Mouse (Mus musculus): ENCODE data around the gene Veph1. TPM values are rescaled to one million over a fixed set of nuclear protein-coding genes. Genes with fewer than 3 reads are reported as not detected.

Veph1 gene
- polyA plus RNA-seq, 1 experiment from 2014 or later = 11.7 TPM

GRCm38 (mm10) chr3:66219655-66220191, 76.9 kb downstream of the Veph1 start, which contains the start of gene Ptx3:
Gene Ptx3, plus strand, starts transcription at chr3:66219910.
- WGBS = 3% methylated on average over 20 of the region's 20 CpGs
- peak; percentile 47 for ATAC-seq (replicated peaks)
- peak within 1 kb of the TSS; percentile 87 for H3K4me2 ChIP-seq (replicated peaks)
- H3K36me3 ChIP-seq = no peaks in the 10 kb centered on the region
- H3K9ac ChIP-seq (replicated peaks) = peak within 1 kb of the TSS; percentile 62
- no peaks in the 10 kb centered on the region for H3K9me3 ChIP-seq
- H3K4me1 ChIP-seq = peaks cover 6% of the 10 kb centered on the region
- peak within 1 kb of the TSS; percentile 24 for H3K27ac ChIP-seq (replicated peaks)
- no peaks in the 10 kb centered on the region for H3K27me3 ChIP-seq
- peak within 1 kb of the TSS; percentile 53 for H3K4me3 ChIP-seq

DNA sequence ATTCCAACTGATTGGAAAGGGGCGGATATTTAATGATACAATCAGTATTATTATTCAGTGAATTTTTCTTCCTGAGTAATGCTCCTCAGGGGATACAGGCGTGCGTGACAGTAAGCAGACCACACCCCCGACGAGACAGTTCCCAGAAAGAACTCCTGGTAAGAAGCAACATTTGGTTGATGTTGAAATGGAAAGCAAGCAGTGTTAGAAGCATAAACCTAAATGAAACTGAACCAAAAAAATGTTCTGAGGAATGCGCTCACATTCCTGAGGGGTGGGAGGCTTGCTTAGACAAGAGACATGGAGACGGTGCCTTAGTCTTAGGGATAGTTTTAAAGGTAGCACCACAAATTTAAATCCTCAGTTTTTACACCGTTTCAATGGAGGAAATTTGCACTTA, 80.9 kb downstream of the Veph1 start:
- H3K9ac ChIP-seq (replicated peaks) = no peak overlapping the region
- 79% methylated on average over 8 of the region's 8 CpGs for WGBS
- no peak overlapping the region for H3K4me2 ChIP-seq (replicated peaks)
- no peaks in the 10 kb centered on the region for H3K9me3 ChIP-seq
- H3K4me1 ChIP-seq = no peaks in the 10 kb centered on the region
- H3K4me3 ChIP-seq = no peak overlapping the region
- H3K27ac ChIP-seq (replicated peaks) = no peak overlapping the region
- no peaks in the 10 kb centered on the region for H3K27me3 ChIP-seq
- no peak for ATAC-seq (replicated peaks)
- H3K36me3 ChIP-seq = no peaks in the 10 kb centered on the region

GRCm38 (mm10) chr3:66213524-66213923, 83.1 kb downstream of the Veph1 start:
- WGBS = 97% methylated on average over 1 of the region's 1 CpGs
- H3K9ac ChIP-seq (replicated peaks) = no peak overlapping the region
- no peaks in the 10 kb centered on the region for H3K4me1 ChIP-seq

DNA sequence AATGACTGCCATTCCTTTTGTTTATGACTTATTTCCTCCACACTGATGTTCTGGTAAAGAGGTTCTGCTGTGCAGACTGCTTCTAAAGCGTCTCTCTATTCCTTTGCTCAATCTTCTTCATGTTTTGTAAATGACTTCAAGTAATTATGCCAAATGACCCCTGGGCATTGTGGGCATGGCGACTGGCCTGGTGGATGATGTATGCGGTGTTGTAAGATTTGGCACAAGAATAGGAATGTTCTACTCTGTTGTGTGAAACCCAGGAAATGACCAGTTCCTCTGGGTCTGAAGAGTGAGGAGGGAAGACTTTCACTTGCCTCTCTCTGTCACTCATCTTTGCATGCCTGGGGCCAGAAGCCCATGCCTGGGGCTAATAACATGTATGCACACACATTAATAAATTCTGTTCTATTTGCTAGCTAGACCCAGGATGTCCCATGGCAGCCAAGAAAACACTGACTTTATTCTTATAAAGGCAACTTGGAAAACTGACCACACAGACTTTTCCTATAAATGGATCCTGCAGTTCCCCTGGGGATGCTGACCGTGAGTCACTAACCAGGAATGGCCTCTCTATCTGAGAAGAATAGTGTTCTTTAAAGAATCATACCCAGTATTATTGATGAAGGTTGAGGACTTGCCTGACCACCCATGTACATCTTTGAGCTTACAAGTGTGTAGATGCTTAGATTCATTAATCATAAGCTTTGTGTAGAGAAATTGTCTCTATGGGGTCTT, 87.6 kb downstream of the Veph1 start:
- ATAC-seq (replicated peaks) = no peak
- Histone ChIP-seq H3K9me3 (no peaks in the 10 kb centered on the region), H3K27me3 (no peaks in the 10 kb centered on the region), H3K4me3 (no peak overlapping the region), H3K36me3 (no peaks in the 10 kb centered on the region), H3K4me1 (no peaks in the 10 kb centered on the region), H3K9ac (replicated peaks) (no peak overlapping the region), H3K27ac (replicated peaks) (no peak overlapping the region), H3K4me2 (replicated peaks) (no peak overlapping the region)
- WGBS = 76% methylated on average over 4 of the region's 4 CpGs

More at GRCm38 (mm10) chr3:66213524-66213923, 83.1 kb downstream of the Veph1 start:
- no peak overlapping the region for H3K4me2 ChIP-seq (replicated peaks)
- H3K36me3 ChIP-seq = no peaks in the 10 kb centered on the region
- H3K4me3 ChIP-seq = no peak overlapping the region
- no peaks in the 10 kb centered on the region for H3K27me3 ChIP-seq
- H3K9me3 ChIP-seq = no peaks in the 10 kb centered on the region
- no peak for ATAC-seq (replicated peaks)
- H3K27ac ChIP-seq (replicated peaks) = no peak overlapping the region

- no peak overlapping the region for H3K9ac ChIP-seq (replicated peaks)
- H3K4me1 ChIP-seq = 0 out of 2 replicates have a peak, but pooled peaks cover 2% of the 10 kb centered on the region
- no peak overlapping the region for H3K4me3 ChIP-seq
- H3K9me3 ChIP-seq = no peaks in the 10 kb centered on the region
- H3K27me3 ChIP-seq = no peaks in the 10 kb centered on the region
- peak; percentile 95 for ATAC-seq (replicated peaks)
- peak overlapping the region; percentile 50; the same call in 1 of the 2 replicates for H3K27ac ChIP-seq (replicated peaks)
- no peak overlapping the region for H3K4me2 ChIP-seq (replicated peaks)
- WGBS = 18% methylated on average over 3 of the region's 3 CpGs
- no peaks in the 10 kb centered on the region for H3K36me3 ChIP-seq
These were observed 102.6 kb downstream of the Veph1 start for GRCm38 (mm10) chr3:66193910-66194562.

DNA sequence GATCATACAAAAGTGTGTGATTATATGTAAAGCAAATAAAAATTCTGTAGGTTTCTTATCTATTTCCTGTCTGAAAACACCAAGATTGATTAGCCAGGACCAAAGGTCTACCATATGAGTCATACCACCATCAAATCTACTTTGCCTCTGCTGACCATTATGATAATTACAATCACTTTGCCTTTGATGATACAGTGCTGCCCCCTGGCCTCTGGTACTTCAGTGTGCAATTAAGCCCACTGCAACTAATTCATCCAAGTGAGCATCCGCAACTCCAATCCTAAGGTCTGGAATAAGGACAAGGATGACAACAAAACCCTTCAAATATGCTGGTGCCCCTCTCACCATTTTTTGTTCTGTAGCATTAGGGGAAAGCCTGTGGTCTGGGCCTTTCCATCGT, 117.0 kb downstream of the Veph1 start:
- Histone ChIP-seq H3K27ac (replicated peaks) (no peak overlapping the region), H3K4me2 (replicated peaks) (no peak overlapping the region), H3K4me3 (no peak overlapping the region), H3K9ac (replicated peaks) (no peak overlapping the region), H3K9me3 (no peaks in the 10 kb centered on the region), H3K4me1 (no peaks in the 10 kb centered on the region), H3K36me3 (no peaks in the 10 kb centered on the region), H3K27me3 (no peaks in the 10 kb centered on the region)
- ATAC-seq (replicated peaks) = no peak
- 55% methylated on average over 2 of the region's 2 CpGs for WGBS

DNA sequence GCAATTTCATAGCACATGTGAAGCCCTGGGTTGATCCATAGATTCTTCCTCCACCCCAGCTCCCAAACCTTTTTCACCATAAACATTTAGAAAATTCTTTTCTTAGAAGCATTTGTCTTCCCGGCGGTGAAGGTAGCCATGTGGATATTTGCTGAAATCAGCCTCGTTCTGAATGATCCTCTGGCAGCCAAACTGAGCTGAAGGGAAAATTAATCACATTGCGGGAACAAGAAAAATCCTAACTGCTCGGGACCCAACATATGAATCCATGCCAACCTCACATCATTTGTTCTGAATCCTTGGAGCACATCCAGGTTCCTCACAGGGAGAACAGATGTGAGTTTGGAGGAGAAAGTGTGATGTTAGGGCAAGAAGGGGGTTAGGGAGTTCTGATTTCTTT, 123.7 kb downstream of the Veph1 start:
- H3K4me1 ChIP-seq = peaks cover 8% of the 10 kb centered on the region
- no peak overlapping the region for H3K9ac ChIP-seq (replicated peaks)
- no peaks in the 10 kb centered on the region for H3K27me3 ChIP-seq
- 41% methylated on average over 5 of the region's 5 CpGs for WGBS
- no peak overlapping the region for H3K4me3 ChIP-seq
- H3K36me3 ChIP-seq = no peaks in the 10 kb centered on the region
- ATAC-seq (replicated peaks) = no peak
- no peaks in the 10 kb centered on the region for H3K9me3 ChIP-seq
- H3K4me2 ChIP-seq (replicated peaks) = no peak overlapping the region
- no peak overlapping the region; the same call in 1 of the 2 replicates for H3K27ac ChIP-seq (replicated peaks)

DNA sequence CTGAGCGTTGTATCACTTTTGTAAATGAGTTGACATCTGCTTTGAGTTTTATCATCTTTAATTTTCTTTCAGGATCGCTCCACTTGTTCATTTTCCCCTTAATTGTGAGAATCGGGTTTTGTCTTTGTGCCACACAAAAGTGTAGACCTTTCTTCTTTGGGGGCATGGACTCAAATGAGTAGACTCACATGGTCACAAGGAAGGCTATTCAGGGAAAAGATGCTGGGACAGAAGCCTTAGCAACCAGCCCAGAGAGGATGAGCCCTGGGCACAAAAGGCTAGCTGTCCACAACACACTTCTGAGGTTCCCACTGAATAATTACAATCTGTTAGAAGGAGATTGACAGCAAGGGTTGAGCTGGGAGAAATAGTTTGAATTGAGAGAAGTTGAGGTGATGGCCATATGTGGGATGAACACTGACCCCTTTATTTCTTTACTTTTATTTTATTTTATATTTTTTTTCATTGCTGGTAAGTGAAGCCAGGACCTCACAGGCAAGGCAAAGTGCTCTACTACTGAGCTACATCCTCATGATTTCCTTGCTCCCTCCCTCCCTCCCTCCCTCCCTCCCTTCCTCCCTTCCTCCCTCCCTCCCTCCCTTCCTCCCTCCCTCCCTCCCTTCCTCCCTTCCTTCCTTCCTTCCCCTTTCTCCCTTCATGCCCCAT, 126.6 kb downstream of the Veph1 start:
- 39% methylated on average over 3 of the region's 3 CpGs for WGBS

GRCm38 (mm10) chr3:66166606-66167290, 129.9 kb downstream of the Veph1 start:
- WGBS = 89% methylated on average over 6 of the region's 6 CpGs
- ATAC-seq (replicated peaks) = no peak
- no peak overlapping the region for H3K4me2 ChIP-seq (replicated peaks)
- peaks cover 4% of the 10 kb centered on the region; the same call in 1 of the 2 replicates for H3K4me1 ChIP-seq
- no peak overlapping the region for H3K9ac ChIP-seq (replicated peaks)
- no peak overlapping the region for H3K4me3 ChIP-seq
- no peak overlapping the region for H3K27ac ChIP-seq (replicated peaks)
- no peaks in the 10 kb centered on the region for H3K36me3 ChIP-seq
- no peaks in the 10 kb centered on the region for H3K9me3 ChIP-seq
- no peaks in the 10 kb centered on the region for H3K27me3 ChIP-seq

More for the DNA sequence above, 126.6 kb downstream of the Veph1 start:
- H3K27me3 ChIP-seq = no peaks in the 10 kb centered on the region
- H3K9me3 ChIP-seq = no peaks in the 10 kb centered on the region
- H3K4me3 ChIP-seq = no peak overlapping the region
- H3K4me2 ChIP-seq (replicated peaks) = no peak overlapping the region
- H3K4me1 ChIP-seq = peaks cover 8% of the 10 kb centered on the region
- ATAC-seq (replicated peaks) = no peak
- no peaks in the 10 kb centered on the region for H3K36me3 ChIP-seq
- H3K9ac ChIP-seq (replicated peaks) = no peak overlapping the region
- no peak overlapping the region for H3K27ac ChIP-seq (replicated peaks)

GRCm38 (mm10) chr3:66165026-66165425, 131.6 kb downstream of the Veph1 start:
- ATAC-seq (replicated peaks) = no peak
- WGBS = 84% methylated on average over 5 of the region's 5 CpGs
- no peaks in the 10 kb centered on the region for H3K36me3 ChIP-seq
- no peaks in the 10 kb centered on the region for H3K27me3 ChIP-seq
- H3K4me1 ChIP-seq = peaks cover 4% of the 10 kb centered on the region; the same call in 1 of the 2 replicates
- H3K9ac ChIP-seq (replicated peaks) = no peak overlapping the region
- H3K4me2 ChIP-seq (replicated peaks) = no peak overlapping the region
- no peaks in the 10 kb centered on the region for H3K9me3 ChIP-seq
- H3K27ac ChIP-seq (replicated peaks) = no peak overlapping the region
- H3K4me3 ChIP-seq = no peak overlapping the region

DNA sequence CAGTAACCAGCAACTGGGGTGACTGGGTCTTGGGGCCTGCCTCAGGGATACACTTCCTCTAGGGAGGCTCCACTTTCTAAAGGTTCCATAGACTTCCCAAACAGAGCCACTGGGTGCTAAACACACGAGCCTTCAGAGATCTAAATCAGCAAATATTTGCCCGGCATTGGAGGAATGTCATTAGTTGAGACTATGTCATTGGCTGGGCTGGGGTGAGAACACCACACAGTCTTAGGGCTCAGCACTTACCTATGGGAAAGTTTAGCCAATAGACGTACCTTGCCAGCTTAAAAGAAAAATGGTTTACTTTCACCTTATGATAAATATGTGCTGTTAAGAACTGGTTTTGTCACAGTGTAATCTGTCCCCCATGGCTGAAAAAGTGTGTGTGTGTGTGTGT, 132.1 kb downstream of the Veph1 start:
- no peak for ATAC-seq (replicated peaks)
- Histone ChIP-seq H3K27ac (replicated peaks) (no peak overlapping the region), H3K4me2 (replicated peaks) (no peak overlapping the region), H3K9ac (replicated peaks) (no peak overlapping the region), H3K4me3 (no peak overlapping the region), H3K36me3 (no peaks in the 10 kb centered on the region), H3K9me3 (no peaks in the 10 kb centered on the region), H3K27me3 (no peaks in the 10 kb centered on the region), H3K4me1 (peaks cover 4% of the 10 kb centered on the region; the same call in 1 of the 2 replicates)
- 82% methylated on average over 3 of the region's 3 CpGs for WGBS

Measured in forebrain, embryonic 15.5 days (tissue).